Mouse (Mus musculus): ENCODE measurements around the gene Anxa6. TPM values are rescaled to one million over a fixed set of nuclear protein-coding genes. Genes with fewer than 3 reads are reported as not detected.

The Anxa6 gene
- polyA plus RNA-seq, 1 experiment = 93.8 TPM

DNA sequence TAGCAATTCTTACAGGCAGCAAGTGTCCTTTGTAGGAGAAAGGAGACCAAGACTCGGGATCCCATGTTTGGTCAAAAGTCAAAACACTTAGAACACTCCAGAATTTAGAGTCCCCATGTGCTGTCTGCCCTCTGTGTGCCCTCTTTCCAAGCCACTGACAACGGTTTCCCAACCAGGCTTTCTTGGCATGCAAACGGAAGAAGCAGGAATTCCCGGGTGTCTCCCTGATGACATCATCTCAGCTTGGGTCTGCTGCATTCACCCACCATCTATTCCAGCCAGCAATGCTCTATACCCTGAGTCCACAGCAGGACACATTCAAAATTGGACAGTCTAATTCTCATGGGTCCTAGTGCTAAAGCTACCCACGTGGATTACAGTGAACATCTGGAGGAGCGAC lies 11.4 kb downstream of the Anxa6 start:
- Histone ChIP-seq H3K4me3 (ENCODE audit: insufficient read depth, low read length) (no peak overlapping the region), H3K27ac (ENCODE audit: insufficient read depth, low read length) (no peak overlapping the region), H3K4me1 (ENCODE audit: control insufficient read depth, insufficient read depth, low read length) (peaks cover 21% of the 10 kb centered on the region)
- no peak for TF ChIP-seq POLR2A (IDR thresholded peaks at IDR 0.05; ENCODE audit: extremely low read depth, insufficient read depth, low read length)

DNA sequence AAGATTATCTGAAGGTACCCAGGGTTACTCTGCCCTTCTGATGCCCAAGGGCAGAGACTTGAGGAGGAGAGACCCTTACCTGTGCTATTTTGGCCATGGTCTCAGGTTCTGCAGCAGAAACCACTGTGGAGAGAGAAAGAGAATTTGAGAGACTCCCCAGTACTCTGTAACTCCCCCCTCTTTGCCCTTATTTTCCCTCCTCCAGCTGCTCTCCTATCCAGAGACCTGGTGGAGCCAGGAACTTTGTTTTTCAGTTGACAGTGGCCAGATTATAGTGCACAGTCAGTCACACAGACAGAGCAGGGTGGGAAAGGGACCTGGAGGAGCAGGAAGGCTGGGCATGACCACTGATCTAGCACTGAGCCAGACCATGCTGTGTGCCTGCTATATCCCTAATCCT lies 11.8 kb downstream of the Anxa6 start:
- TF ChIP-seq POLR2A (IDR thresholded peaks at IDR 0.05; ENCODE audit: extremely low read depth, insufficient read depth, low read length) = no peak
- no peak for TF ChIP-seq CTCF (IDR thresholded peaks at IDR 0.05; ENCODE audit: extremely low read depth, insufficient read depth, low read length)
- Histone ChIP-seq H3K4me3 (ENCODE audit: insufficient read depth, low read length) (no peak overlapping the region), H3K27ac (ENCODE audit: insufficient read depth, low read length) (no peak overlapping the region), H3K4me1 (ENCODE audit: control insufficient read depth, insufficient read depth, low read length) (peaks cover 21% of the 10 kb centered on the region)

DNA sequence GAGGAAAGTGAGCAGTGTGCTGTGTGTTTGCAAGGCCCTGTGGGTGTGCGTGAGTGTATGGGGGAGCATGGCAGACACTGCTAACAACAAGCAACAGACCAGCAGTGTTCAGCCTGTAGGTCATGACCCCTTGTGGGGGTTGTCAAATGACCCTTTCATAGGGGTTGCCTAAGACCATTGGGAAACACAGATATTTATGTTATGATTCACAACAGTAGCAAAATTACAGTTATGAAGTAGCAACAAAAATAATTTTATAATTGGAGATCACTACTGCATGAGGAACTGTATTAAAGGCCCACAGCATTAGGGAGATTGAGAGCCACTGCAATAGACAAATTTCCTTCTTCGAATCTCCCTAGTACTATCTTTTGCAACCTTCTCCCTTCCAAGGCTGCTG lies 13.5 kb downstream of the Anxa6 start:
- TF ChIP-seq POLR2A (IDR thresholded peaks at IDR 0.05; ENCODE audit: extremely low read depth, insufficient read depth, low read length) (no peak), CTCF (IDR thresholded peaks at IDR 0.05; ENCODE audit: extremely low read depth, insufficient read depth, low read length) (no peak)
- Histone ChIP-seq H3K4me1 (ENCODE audit: control insufficient read depth, insufficient read depth, low read length) (peaks cover 28% of the 10 kb centered on the region), H3K27ac (ENCODE audit: insufficient read depth, low read length) (no peak overlapping the region), H3K4me3 (ENCODE audit: insufficient read depth, low read length) (no peak overlapping the region)

DNA sequence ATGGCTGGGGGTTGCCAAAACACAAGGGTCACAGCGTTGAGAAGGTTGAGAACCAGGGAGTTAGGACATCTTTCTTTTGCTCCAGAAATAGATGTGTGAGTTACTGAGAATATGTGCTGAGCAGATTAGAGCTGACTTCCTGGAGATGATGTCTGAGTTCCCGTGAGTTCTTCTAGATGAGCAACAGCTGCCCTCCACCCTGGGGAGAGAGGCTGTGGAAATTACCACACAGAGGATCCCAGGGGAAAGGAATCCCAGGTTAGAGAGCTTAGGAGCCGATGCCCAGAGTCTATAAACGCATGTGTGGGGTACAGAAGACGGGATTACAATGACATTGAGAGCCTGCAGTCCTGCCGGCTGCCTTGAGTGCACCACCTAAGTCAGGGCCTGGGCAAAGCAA lies 15.2 kb downstream of the Anxa6 start:
- TF ChIP-seq POLR2A (IDR thresholded peaks at IDR 0.05; ENCODE audit: extremely low read depth, insufficient read depth, low read length) (no peak), CTCF (IDR thresholded peaks at IDR 0.05; ENCODE audit: extremely low read depth, insufficient read depth, low read length) (no peak)
- Histone ChIP-seq H3K4me3 (ENCODE audit: insufficient read depth, low read length) (no peak overlapping the region), H3K27ac (ENCODE audit: insufficient read depth, low read length) (0 out of 2 replicates have a peak overlapping the region, but pooled peaks have one; percentile 5), H3K4me1 (ENCODE audit: control insufficient read depth, insufficient read depth, low read length) (peaks cover 25% of the 10 kb centered on the region)

DNA sequence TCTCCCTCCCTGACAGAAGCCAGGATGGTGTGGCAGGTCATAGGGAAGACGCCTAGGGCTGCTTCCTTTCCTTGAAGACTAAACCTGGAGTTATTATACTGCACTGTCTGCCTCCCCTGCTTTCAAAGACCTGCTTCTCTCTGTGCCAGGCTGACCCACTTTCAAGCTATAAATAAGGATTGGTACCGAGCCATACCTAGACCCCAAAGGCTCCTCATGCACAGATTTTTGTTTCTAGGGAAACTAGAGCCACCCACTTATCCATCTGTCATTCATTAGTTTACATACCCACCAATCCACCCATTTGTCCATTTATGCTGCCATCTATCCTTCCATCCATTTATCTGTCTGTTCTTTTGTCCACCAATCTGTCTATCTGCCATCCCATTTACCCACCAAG lies 16.0 kb downstream of the Anxa6 start:
- Histone ChIP-seq H3K4me3 (ENCODE audit: insufficient read depth, low read length) (no peak overlapping the region), H3K4me1 (ENCODE audit: control insufficient read depth, insufficient read depth, low read length) (peaks cover 19% of the 10 kb centered on the region), H3K27ac (ENCODE audit: insufficient read depth, low read length) (peak overlapping the region; percentile 57)
- TF ChIP-seq CTCF (IDR thresholded peaks at IDR 0.05; ENCODE audit: extremely low read depth, insufficient read depth, low read length) (no peak), POLR2A (IDR thresholded peaks at IDR 0.05; ENCODE audit: extremely low read depth, insufficient read depth, low read length) (no peak)

DNA sequence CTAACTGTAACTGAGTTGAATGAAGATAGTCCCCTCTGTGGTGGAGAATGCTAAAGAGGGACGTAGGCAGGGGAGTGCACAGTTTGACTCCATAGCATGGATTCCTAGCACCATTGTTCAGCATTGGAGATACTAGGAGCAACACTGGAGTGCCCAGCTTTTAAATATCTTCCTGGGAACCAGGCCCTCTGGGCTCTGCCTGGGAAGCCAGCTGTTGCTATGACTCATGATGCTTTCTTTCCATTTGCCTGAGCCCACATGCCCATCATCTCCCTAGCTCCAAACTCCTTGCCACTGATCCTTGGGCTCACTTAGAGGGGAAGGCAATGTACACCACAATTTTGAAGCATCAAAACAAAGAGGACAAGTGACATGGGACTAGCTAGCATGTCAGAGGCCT lies 16.5 kb downstream of the Anxa6 start:
- Histone ChIP-seq H3K4me1 (ENCODE audit: control insufficient read depth, insufficient read depth, low read length) (peaks cover 16% of the 10 kb centered on the region), H3K27ac (ENCODE audit: insufficient read depth, low read length) (peak overlapping the region; percentile 57), H3K4me3 (ENCODE audit: insufficient read depth, low read length) (no peak overlapping the region)
- no peak for TF ChIP-seq POLR2A (IDR thresholded peaks at IDR 0.05; ENCODE audit: extremely low read depth, insufficient read depth, low read length)
- no peak for TF ChIP-seq CTCF (IDR thresholded peaks at IDR 0.05; ENCODE audit: extremely low read depth, insufficient read depth, low read length)

DNA sequence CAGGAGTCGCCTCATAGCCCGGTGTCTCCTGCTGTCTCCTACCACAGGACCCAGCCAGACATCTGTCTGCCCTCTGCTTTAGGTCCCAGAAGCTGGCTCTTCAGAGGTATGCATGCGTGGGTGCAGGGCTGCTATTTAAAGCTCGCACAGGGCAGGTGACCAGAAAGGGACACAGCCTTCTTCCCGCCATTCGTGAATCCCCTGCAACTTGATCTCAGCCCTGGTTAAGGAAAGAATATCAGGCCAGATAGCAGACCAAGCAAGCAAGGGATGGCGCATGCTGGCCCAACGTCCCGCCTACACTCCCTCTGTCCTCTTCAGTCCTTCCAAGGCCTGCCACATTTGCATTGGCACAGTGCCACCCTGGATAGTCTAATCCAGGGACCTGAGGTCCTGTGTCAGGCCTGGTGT lies 17.4 kb downstream of the Anxa6 start:
- no peak overlapping the region for H3K4me3 ChIP-seq (ENCODE audit: insufficient read depth, low read length)
- peaks cover 17% of the 10 kb centered on the region for H3K4me1 ChIP-seq (ENCODE audit: control insufficient read depth, insufficient read depth, low read length)
- H3K27ac ChIP-seq (ENCODE audit: insufficient read depth, low read length) = peak overlapping the region; percentile 12
- TF ChIP-seq CTCF (IDR thresholded peaks at IDR 0.05; ENCODE audit: extremely low read depth, insufficient read depth, low read length) = no peak

DNA sequence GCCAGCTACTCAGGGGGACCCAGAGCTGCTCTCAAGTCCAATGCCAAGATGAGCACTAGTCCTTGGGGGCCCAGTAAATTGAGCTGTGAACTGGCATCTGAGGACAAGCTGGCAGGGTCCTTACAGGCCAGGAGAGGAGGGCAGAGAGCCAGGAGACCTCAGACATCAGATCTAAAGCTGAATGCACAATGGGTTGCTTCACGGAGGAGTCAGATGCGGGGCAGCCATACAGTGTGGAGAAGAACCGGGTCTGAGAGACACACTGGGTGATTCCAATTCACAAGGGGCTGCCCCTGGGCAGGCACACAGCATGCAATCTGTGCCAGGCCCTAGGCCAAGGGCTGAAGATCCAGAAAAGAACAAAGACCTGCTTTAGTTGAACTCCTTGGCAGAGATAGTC lies 18.0 kb downstream of the Anxa6 start:
- TF ChIP-seq CTCF (IDR thresholded peaks at IDR 0.05; ENCODE audit: extremely low read depth, insufficient read depth, low read length) (no peak), POLR2A (IDR thresholded peaks at IDR 0.05; ENCODE audit: extremely low read depth, insufficient read depth, low read length) (no peak)
- Histone ChIP-seq H3K4me1 (ENCODE audit: control insufficient read depth, insufficient read depth, low read length) (peaks cover 17% of the 10 kb centered on the region), H3K4me3 (ENCODE audit: insufficient read depth, low read length) (no peak overlapping the region), H3K27ac (ENCODE audit: insufficient read depth, low read length) (0 out of 2 replicates have a peak overlapping the region, but pooled peaks have one; percentile 12)

DNA sequence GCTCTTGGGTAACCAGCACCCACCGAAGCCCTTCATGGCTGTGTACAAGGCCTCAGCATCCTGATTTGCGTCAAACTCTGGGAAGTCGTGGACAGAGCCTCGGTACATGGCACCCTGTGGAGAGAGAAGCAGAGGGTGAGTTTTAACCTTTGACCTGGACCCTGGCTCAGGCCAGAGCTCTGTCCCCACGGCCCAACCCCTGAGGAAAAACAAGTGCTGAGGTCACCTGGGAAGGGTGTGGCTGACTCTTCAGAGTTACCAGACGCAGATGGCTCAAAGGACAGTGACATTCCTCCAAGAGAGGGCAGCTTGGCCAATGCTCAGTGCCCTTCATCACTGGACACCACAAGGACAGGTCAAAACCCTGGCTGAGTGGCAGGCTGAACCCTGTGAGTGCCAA lies 19.4 kb downstream of the Anxa6 start:
- TF ChIP-seq CTCF (IDR thresholded peaks at IDR 0.05; ENCODE audit: extremely low read depth, insufficient read depth, low read length) (no peak), POLR2A (IDR thresholded peaks at IDR 0.05; ENCODE audit: extremely low read depth, insufficient read depth, low read length) (no peak)
- no peak overlapping the region for H3K27ac ChIP-seq (ENCODE audit: insufficient read depth, low read length)

DNA sequence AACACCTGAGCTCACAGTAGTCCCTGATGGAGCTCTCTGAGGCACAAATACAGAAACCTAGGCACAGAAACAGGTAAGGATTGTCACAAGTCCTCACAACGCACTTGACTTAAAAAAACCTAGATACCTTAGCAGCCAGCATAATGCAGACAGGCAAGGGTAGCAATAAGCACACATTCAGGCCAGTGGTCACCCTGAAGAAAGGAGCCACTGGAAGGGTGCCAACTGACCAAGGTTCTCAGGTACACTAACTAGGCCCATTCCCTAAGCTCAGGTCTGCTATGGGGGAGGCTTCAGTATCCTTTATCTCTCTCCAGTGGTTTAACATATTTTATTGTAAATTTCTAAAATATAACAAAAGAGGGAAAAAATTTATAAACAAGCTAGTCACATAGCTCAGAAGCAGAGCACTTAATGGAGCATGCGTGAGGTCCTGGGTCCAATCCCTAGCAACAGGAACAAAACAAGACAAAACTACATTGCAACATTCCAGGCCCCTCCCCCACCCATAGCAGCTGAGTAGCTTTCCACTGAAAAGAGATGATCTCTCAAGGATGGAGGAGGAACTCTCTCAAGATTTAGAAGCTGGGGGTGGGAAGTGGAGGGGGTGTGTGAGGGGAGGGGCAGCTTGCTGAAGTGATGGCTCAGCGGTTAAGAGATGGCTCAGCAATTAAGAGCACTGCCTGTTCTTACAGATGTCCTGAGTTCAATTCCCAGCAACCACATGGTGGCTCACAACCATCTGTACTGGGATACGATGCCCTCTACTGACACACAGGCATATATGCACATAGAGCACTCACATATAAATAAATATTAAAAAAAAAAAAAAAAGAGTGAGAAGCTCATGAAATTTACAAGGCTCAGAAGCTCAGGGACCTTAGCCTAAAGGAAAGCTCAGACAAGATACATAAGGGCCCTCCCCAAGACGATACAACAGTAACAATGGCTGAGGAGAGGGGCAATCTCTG lies 20.4 kb downstream of the Anxa6 start:
- TF ChIP-seq POLR2A (IDR thresholded peaks at IDR 0.05; ENCODE audit: extremely low read depth, insufficient read depth, low read length) = no peak
- TF ChIP-seq CTCF (IDR thresholded peaks at IDR 0.05; ENCODE audit: extremely low read depth, insufficient read depth, low read length) = no peak
- H3K4me1 ChIP-seq (ENCODE audit: control insufficient read depth, insufficient read depth, low read length) = peaks cover 17% of the 10 kb centered on the region
- H3K27ac ChIP-seq (ENCODE audit: insufficient read depth, low read length) = no peak overlapping the region
- no peak overlapping the region for H3K4me3 ChIP-seq (ENCODE audit: insufficient read depth, low read length)

More for the DNA sequence above, 19.4 kb downstream of the Anxa6 start:
- Histone ChIP-seq H3K4me1 (ENCODE audit: control insufficient read depth, insufficient read depth, low read length) (peaks cover 17% of the 10 kb centered on the region), H3K4me3 (ENCODE audit: insufficient read depth, low read length) (no peak overlapping the region)
